Mouse (Mus musculus): ENCODE results near the gene Fsd1. TPM values are rescaled to one million over a fixed set of nuclear protein-coding genes. Genes with fewer than 3 reads are reported as not detected.

Fsd1 gene
- polyA plus RNA-seq, 1 experiment: 88.0 TPM

DNA sequence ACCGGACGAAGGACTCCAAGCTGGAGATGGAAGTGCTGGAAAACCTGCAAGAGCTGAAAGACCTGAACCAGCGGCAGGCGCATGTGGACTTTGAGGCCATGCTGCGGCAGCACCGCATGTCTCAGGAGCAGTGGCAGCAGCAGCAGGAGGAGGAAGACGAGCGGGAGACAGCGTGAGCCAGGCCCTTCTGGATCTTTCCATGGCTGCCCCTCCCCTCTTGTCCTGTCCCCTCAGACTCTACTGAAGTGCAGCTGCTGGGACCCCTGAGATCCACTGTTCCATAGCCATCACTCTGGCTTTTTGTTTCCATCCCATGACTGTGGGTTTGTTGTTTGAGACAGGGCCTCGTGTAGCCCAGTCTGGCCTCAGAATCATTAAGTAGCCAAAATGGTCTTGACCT is 21.8 kb upstream of the Fsd1 start:
- peaks cover 30% of the 10 kb centered on the region for H3K4me1 ChIP-seq (ENCODE audit: control insufficient read depth, insufficient read depth, low read length)
- H3K4me3 ChIP-seq (replicated peaks; ENCODE audit: insufficient read depth, low read depth, low read length): no peak overlapping the region
- peak in 1 of 2 experiments; percentile 7 for DNase-seq
- no peaks in the 10 kb centered on the region for H3K27me3 ChIP-seq (ENCODE audit: control insufficient read depth, insufficient read depth, low read length)
- no peak overlapping the region for H3K27ac ChIP-seq (ENCODE audit: insufficient read depth, low read length)
- no peak for TF ChIP-seq CTCF (IDR thresholded peaks at IDR 0.05; ENCODE audit: borderline replicate concordance, insufficient read depth, low read depth, low read length)
- no peak for TF ChIP-seq POLR2A (IDR thresholded peaks at IDR 0.05; ENCODE audit: borderline replicate concordance, insufficient read depth, low read length)
- WGBS: 92% methylated on average over 10 of the region's 10 CpGs

GRCm38 (mm10) chr17:55964996-55965395 is 21.3 kb upstream of the Fsd1 start:
- no peaks in the 10 kb centered on the region for H3K27me3 ChIP-seq (ENCODE audit: control insufficient read depth, insufficient read depth, low read length)
- peaks cover 32% of the 10 kb centered on the region for H3K4me1 ChIP-seq (ENCODE audit: control insufficient read depth, insufficient read depth, low read length)
- 90% methylated on average over 9 of the region's 9 CpGs for WGBS
- TF ChIP-seq POLR2A (IDR thresholded peaks at IDR 0.05; ENCODE audit: borderline replicate concordance, insufficient read depth, low read length) (no peak), CTCF (IDR thresholded peaks at IDR 0.05; ENCODE audit: borderline replicate concordance, insufficient read depth, low read depth, low read length) (no peak)
- no peak overlapping the region for H3K4me3 ChIP-seq (replicated peaks; ENCODE audit: insufficient read depth, low read depth, low read length)
- DNase-seq: peak in 1 of 2 experiments; percentile 17
- no peak overlapping the region for H3K27ac ChIP-seq (ENCODE audit: insufficient read depth, low read length)

DNA sequence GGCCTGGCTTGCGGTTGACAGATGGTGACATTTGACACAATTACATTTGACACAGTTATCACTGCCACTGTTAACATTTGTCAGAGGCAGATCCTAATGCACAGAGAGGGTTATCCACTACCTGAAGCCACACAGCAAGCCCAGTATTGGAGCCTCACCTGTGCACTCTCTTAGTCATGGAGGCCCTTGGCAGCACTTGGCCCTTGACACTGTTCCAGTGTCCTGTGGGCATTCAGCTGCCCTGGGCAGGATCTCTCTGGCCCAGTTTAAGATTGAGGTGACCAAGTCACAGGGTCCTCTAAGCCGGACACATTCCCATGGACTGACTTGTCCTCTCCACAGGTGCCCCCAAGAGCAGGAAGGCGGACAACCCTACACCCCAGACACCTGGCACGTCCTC is 19.1 kb upstream of the Fsd1 start:
- peak in 1 of 2 experiments; percentile 56 for DNase-seq
- no peak for TF ChIP-seq POLR2A (IDR thresholded peaks at IDR 0.05; ENCODE audit: borderline replicate concordance, insufficient read depth, low read length)
- TF ChIP-seq CTCF (IDR thresholded peaks at IDR 0.05; ENCODE audit: borderline replicate concordance, insufficient read depth, low read depth, low read length): no peak
- peak overlapping the region; percentile 36 for H3K27ac ChIP-seq (ENCODE audit: insufficient read depth, low read length)
- H3K4me1 ChIP-seq (ENCODE audit: control insufficient read depth, insufficient read depth, low read length): peaks cover 36% of the 10 kb centered on the region
- WGBS: 27% methylated on average over 4 of the region's 4 CpGs
- no peaks in the 10 kb centered on the region for H3K27me3 ChIP-seq (ENCODE audit: control insufficient read depth, insufficient read depth, low read length)
- no peak overlapping the region for H3K4me3 ChIP-seq (replicated peaks; ENCODE audit: insufficient read depth, low read depth, low read length)

DNA sequence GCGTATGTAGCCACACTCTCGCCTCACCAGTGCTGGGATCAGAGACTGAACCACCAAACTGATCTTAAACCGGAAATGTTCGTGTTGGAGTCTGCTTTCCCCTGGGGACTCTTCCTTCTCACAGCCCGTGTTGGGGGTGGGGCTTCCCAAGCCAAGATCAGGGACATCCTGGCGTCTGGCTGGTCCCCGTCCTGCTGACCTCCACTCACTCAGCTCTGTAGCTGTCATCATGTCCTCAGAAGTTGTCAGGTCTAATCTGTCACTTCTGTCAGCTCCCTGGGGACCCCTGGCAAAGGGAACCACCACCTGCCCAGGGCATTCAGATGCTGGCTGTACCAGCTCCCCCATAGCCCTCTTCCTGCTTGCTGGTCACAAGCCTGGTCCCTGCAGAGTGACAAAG is 18.1 kb upstream of the Fsd1 start:
- no peak overlapping the region for H3K4me3 ChIP-seq (replicated peaks; ENCODE audit: insufficient read depth, low read depth, low read length)
- H3K4me1 ChIP-seq (ENCODE audit: control insufficient read depth, insufficient read depth, low read length): peaks cover 36% of the 10 kb centered on the region
- no peak overlapping the region for H3K27ac ChIP-seq (ENCODE audit: insufficient read depth, low read length)
- TF ChIP-seq POLR2A (IDR thresholded peaks at IDR 0.05; ENCODE audit: borderline replicate concordance, insufficient read depth, low read length) (no peak), CTCF (IDR thresholded peaks at IDR 0.05; ENCODE audit: borderline replicate concordance, insufficient read depth, low read depth, low read length) (no peak)
- H3K27me3 ChIP-seq (ENCODE audit: control insufficient read depth, insufficient read depth, low read length): no peaks in the 10 kb centered on the region
- no peak for DNase-seq
- 31% methylated on average over 7 of the region's 7 CpGs for WGBS

DNA sequence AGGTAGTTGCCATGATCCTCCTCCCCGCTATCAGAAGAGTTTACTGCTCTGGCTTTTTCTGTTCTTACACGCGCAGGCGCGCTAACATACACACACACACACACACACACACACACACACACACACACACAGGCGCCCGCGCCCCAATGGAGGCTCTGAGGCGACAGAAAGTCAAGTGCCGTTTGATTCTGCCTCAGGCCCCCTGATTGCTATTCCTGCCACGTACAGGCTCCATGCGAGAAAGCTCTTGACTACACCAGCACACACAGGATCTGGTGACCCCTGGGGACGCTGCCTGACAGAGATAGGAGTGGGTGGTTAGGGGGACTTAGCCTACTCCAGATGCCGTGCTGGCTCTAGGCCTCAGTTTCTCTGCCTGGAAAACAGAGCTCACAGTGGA is 16.7 kb upstream of the Fsd1 start:
- TF ChIP-seq POLR2A (IDR thresholded peaks at IDR 0.05; ENCODE audit: borderline replicate concordance, insufficient read depth, low read length) (no peak), CTCF (IDR thresholded peaks at IDR 0.05; ENCODE audit: borderline replicate concordance, insufficient read depth, low read depth, low read length) (no peak)
- H3K4me1 ChIP-seq (ENCODE audit: control insufficient read depth, insufficient read depth, low read length): peaks cover 36% of the 10 kb centered on the region
- no peak for DNase-seq
- WGBS: 47% methylated on average over 14 of the region's 14 CpGs
- H3K27ac ChIP-seq (ENCODE audit: insufficient read depth, low read length): no peak overlapping the region
- H3K4me3 ChIP-seq (replicated peaks; ENCODE audit: insufficient read depth, low read depth, low read length): no peak overlapping the region
- no peaks in the 10 kb centered on the region for H3K27me3 ChIP-seq (ENCODE audit: control insufficient read depth, insufficient read depth, low read length)

GRCm38 (mm10) chr17:55969966-55970891 is 16.1 kb upstream of the Fsd1 start, which contains the start of gene Shd:
Shd (plus strand) TSS chr17:55970467.
- Histone ChIP-seq H3K27me3 (ENCODE audit: control insufficient read depth, insufficient read depth, low read length) (no peaks in the 10 kb centered on the region), H3K4me3 (replicated peaks; ENCODE audit: insufficient read depth, low read depth, low read length) (peak within 1 kb of the TSS; percentile 77), H3K4me1 (ENCODE audit: control insufficient read depth, insufficient read depth, low read length) (peaks cover 36% of the 10 kb centered on the region), H3K27ac (ENCODE audit: insufficient read depth, low read length) (peak within 1 kb of the TSS; percentile 51)
- peak; percentile 46; the same call in 1 of the 2 replicates for TF ChIP-seq POLR2A (IDR thresholded peaks at IDR 0.05; ENCODE audit: borderline replicate concordance, insufficient read depth, low read length)
- TF ChIP-seq CTCF (IDR thresholded peaks at IDR 0.05; ENCODE audit: borderline replicate concordance, insufficient read depth, low read depth, low read length): no peak
- WGBS: 7% methylated on average over 55 of the region's 55 CpGs
- DNase-seq: peak; percentile 71 to 79

GRCm38 (mm10) chr17:55971453-55971852 is 14.9 kb upstream of the Fsd1 start:
- WGBS: 29% methylated on average over 22 of the region's 22 CpGs

More at GRCm38 (mm10) chr17:55971453-55971852, 14.9 kb upstream of the Fsd1 start:
- H3K27me3 ChIP-seq (ENCODE audit: control insufficient read depth, insufficient read depth, low read length): no peaks in the 10 kb centered on the region
- no peak for DNase-seq
- peaks cover 34% of the 10 kb centered on the region for H3K4me1 ChIP-seq (ENCODE audit: control insufficient read depth, insufficient read depth, low read length)
- TF ChIP-seq CTCF (IDR thresholded peaks at IDR 0.05; ENCODE audit: borderline replicate concordance, insufficient read depth, low read depth, low read length) (no peak), POLR2A (IDR thresholded peaks at IDR 0.05; ENCODE audit: borderline replicate concordance, insufficient read depth, low read length) (no peak)
- peak overlapping the region; percentile 77 for H3K4me3 ChIP-seq (replicated peaks; ENCODE audit: insufficient read depth, low read depth, low read length)
- H3K27ac ChIP-seq (ENCODE audit: insufficient read depth, low read length): no peak overlapping the region
